ENCODE assay signal across 16 mouse cellular contexts in the genomic region with DNA sequence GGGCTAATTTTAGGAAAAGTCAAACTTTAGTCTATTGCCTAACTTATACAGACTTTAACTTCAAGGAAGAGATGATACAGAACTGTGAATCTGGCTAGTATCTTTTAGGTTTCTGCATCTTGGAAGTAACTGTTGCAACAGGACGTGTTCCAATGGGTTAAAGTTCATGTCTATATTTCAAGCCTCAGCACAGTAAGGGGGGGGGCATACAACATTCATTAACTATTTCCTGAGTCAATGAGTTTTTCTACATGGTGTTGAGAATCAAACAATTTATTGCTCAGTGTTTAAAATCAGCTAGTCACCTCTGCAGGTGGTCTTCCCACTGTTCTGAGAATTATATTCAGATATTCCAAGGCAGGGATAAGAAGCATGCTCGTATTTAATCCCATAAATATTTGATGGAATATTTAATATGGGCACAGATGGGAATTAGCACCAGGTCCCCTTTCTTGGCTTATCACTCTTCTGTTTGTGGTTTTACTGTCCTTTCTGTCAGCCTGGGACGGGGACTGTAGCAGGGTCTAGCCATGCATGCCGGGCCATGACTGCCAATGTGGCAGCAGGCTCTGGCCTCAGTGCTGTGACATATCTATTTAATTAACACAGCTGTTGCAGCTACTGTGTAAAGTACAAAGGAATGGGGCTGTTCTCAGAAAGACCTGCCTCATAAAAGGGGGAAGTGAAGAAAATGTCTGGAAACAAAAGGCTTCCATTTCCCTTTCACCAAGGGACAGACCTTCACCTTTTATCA.
DNase-seq lines count a peak whose midpoint lies in the region; ATAC-seq lines count a peak whose summit lies in the region.
"Had no signal": no experiment of that assay in that cellular context is flagged by ENCODE, and none has a peak within 500 bp of the region (broad histone marks: within the 10 kb centered on the region; RNA-seq: fewer than 3 reads in every experiment).

No protein-coding gene starts in this region.

- H3K4me3 ChIP-seq in kidney, embryonic 15.5 days (replicated peaks) = no peak overlapping the region
- H3K4me3 ChIP-seq in forebrain, embryonic 15.5 days = no peak overlapping the region
- no peak overlapping the region for H3K4me3 ChIP-seq in hindbrain, embryonic 14.5 days (replicated peaks; ENCODE audit: low read length)
- no peak overlapping the region for H3K4me3 ChIP-seq in neural tube, embryonic 12.5 days
- H3K4me3 ChIP-seq: left cerebral cortex, adult 2 months; liver, embryonic 13.5 days; stomach, embryonic 15.5 days had no signal

- H3K27me3 ChIP-seq in kidney, embryonic 15.5 days = no peaks in the 10 kb centered on the region
- no peaks in the 10 kb centered on the region for H3K27me3 ChIP-seq in forebrain, embryonic 15.5 days
- no peaks in the 10 kb centered on the region for H3K27me3 ChIP-seq in hindbrain, embryonic 14.5 days (ENCODE audit: control insufficient read depth, insufficient read depth, low read length)
- H3K27me3 ChIP-seq in neural tube, embryonic 12.5 days (replicated peaks) = no peaks in the 10 kb centered on the region
- H3K27me3 ChIP-seq: CH12.LX; liver, embryonic 13.5 days; stomach, embryonic 15.5 days had no signal

- H3K27ac ChIP-seq in kidney, embryonic 15.5 days = no peak overlapping the region
- H3K27ac ChIP-seq in forebrain, embryonic 15.5 days (replicated peaks) = no peak overlapping the region
- no peak overlapping the region for H3K27ac ChIP-seq in hindbrain, embryonic 14.5 days
- no peak overlapping the region for H3K27ac ChIP-seq in neural tube, embryonic 12.5 days
- H3K27ac ChIP-seq: left cerebral cortex, adult 2 months; liver, embryonic 13.5 days; stomach, embryonic 15.5 days had no signal

- H3K9ac ChIP-seq in kidney, embryonic 15.5 days = no peak overlapping the region
- H3K9ac ChIP-seq in forebrain, embryonic 15.5 days (replicated peaks) = no peak overlapping the region
- no peak overlapping the region for H3K9ac ChIP-seq in hindbrain, embryonic 14.5 days
- no peak overlapping the region for H3K9ac ChIP-seq in neural tube, embryonic 12.5 days
- H3K9ac ChIP-seq: liver, embryonic 13.5 days; stomach, embryonic 15.5 days had no signal

- H3K9me3 ChIP-seq in kidney, embryonic 15.5 days (replicated peaks) = no peaks in the 10 kb centered on the region; the same call in 1 of the 2 replicates
- H3K9me3 ChIP-seq in forebrain, embryonic 15.5 days = no peaks in the 10 kb centered on the region
- no peaks in the 10 kb centered on the region for H3K9me3 ChIP-seq in hindbrain, embryonic 14.5 days (ENCODE audit: control insufficient read depth, low read length)
- H3K9me3 ChIP-seq in neural tube, embryonic 12.5 days = no peaks in the 10 kb centered on the region
- H3K9me3 ChIP-seq: liver, embryonic 13.5 days; stomach, embryonic 15.5 days had no signal

- DNase-seq in kidney, adult 8-10 months = no peak
- DNase-seq in hindbrain, embryonic 14.5 days (ENCODE audit: low spot score) = no peak
- DNase-seq in spleen, postnatal 14 days (ENCODE audit: low spot score in 2 of 2) = no peak
- no peak for DNase-seq in left cerebral cortex, adult 11 months (ENCODE audit: low spot score)
- DNase-seq: adrenal gland, postnatal 10 days; gastrocnemius, postnatal 14 days; liver, embryonic 13.5 days; lung, postnatal 36 days; thymus, postnatal 36 days had no signal

- H3K36me3 ChIP-seq in kidney, embryonic 15.5 days = no peaks in the 10 kb centered on the region
- no peaks in the 10 kb centered on the region for H3K36me3 ChIP-seq in forebrain, embryonic 15.5 days
- H3K36me3 ChIP-seq in hindbrain, embryonic 14.5 days (replicated peaks; ENCODE audit: control insufficient read depth, insufficient read depth) = no peaks in the 10 kb centered on the region
- H3K36me3 ChIP-seq in neural tube, embryonic 12.5 days = no peaks in the 10 kb centered on the region
- H3K36me3 ChIP-seq: liver, embryonic 13.5 days; stomach, embryonic 15.5 days had no signal

- no peak overlapping the region for H3K4me2 ChIP-seq in kidney, embryonic 15.5 days
- no peak overlapping the region for H3K4me2 ChIP-seq in forebrain, embryonic 15.5 days (replicated peaks)
- no peak overlapping the region for H3K4me2 ChIP-seq in hindbrain, embryonic 14.5 days (replicated peaks)
- no peak overlapping the region for H3K4me2 ChIP-seq in neural tube, embryonic 12.5 days (replicated peaks)
- H3K4me2 ChIP-seq: liver, embryonic 13.5 days; stomach, embryonic 15.5 days had no signal

- H3K4me1 ChIP-seq in kidney, embryonic 15.5 days = peaks cover 4% of the 10 kb centered on the region; the same call in 1 of the 2 replicates
- H3K4me1 ChIP-seq in forebrain, embryonic 15.5 days = no peaks in the 10 kb centered on the region
- peaks cover 8% of the 10 kb centered on the region; the same call in 1 of the 2 replicates for H3K4me1 ChIP-seq in hindbrain, embryonic 14.5 days (replicated peaks; ENCODE audit: control insufficient read depth, insufficient read depth, low read length)
- H3K4me1 ChIP-seq in neural tube, embryonic 12.5 days = peaks cover 7% of the 10 kb centered on the region
- H3K4me1 ChIP-seq: liver, embryonic 13.5 days; stomach, embryonic 15.5 days had no signal

- WGBS in kidney, embryonic 15.5 days = 41% methylated on average over 4 of the region's 4 CpGs
- whole genome bisulfite sequencing in forebrain, embryonic 15.5 days = 35% methylated on average over 4 of the region's 4 CpGs
- 23% methylated on average over 4 of the region's 4 CpGs for WGBS in hindbrain, embryonic 14.5 days
- 28% methylated on average over 4 of the region's 4 CpGs for WGBS in neural tube, embryonic 12.5 days

- peak; percentile 58; the same call in 1 of the 2 replicates for ATAC-seq in kidney, embryonic 15.5 days (replicated peaks; ENCODE audit: low FRiP score)
- ATAC-seq in forebrain, embryonic 15.5 days (replicated peaks) = peak; percentile 61; the same call in 1 of the 2 replicates
- ATAC-seq in hindbrain, embryonic 14.5 days (ENCODE audit: low FRiP score) = peak; percentile 66
- ATAC-seq in neural tube, embryonic 12.5 days (ENCODE audit: low FRiP score, low read depth) = peak; percentile 75
- ATAC-seq: inflammation-experienced regulatory T-cells, adult 6 months had no signal
